Mouse (Mus musculus) thymus, postnatal 10 days (tissue): ENCODE results near the gene Cacna1d.

Experiments
- DNase-seq, 2 experiments: peaks; one replicate each; pipeline ENCODE4 v3.0.0; 2021; ENCODE audit warnings: low spot score in 2 of 2

Gene Cacna1d

GRCm38 (mm10) chr14:30371070-30371469 lies 120.2 kb downstream of the Cacna1d start:
- DNase-seq: no peak

- DNase-seq: no peak
These were observed 124.2 kb downstream of the Cacna1d start for GRCm38 (mm10) chr14:30367074-30367473.

DNA sequence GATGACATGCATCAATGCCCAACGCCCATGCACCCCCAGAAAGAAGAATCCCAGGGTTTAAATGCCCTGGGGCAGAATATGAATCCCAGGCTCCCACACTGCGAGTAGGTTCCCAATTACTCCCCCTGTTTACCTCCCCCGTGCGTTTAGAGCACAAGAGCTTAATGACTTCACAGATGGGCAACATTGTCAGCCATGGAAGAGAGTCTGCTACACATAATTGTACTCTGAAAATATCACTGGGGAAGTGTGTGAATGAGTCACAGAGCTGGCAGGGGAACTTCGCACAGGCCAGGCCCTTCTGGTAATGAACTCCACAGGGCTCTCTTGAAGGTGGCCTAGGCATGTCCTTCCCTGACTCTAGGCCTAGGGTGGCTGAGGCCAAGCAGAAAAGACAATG lies 125.4 kb downstream of the Cacna1d start:
- no peak for DNase-seq

GRCm38 (mm10) chr14:30363487-30364167 lies 127.6 kb downstream of the Cacna1d start:
- no peak for DNase-seq

DNA sequence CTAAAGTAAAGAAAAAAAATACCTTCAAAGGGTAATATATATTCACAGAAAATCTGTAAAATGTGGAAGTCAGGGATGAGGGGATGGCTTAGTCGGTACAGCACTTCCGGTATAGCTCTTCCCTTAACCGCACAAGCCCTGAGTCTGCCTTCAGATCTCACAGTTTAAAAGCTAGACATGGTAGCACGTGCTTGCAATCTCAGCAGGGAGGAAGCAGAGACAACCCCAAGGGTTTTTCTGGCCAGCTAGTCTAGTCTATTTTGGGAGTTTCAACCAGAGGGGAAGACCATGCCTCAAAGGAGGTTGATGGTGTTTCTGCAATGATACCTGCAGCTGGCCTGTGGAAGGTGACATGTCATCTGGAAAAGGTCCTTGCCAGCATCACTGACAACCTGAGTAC lies 128.9 kb downstream of the Cacna1d start:
- no peak for DNase-seq

GRCm38 (mm10) chr14:30360478-30360877 lies 130.8 kb downstream of the Cacna1d start:
- no peak for DNase-seq

DNA sequence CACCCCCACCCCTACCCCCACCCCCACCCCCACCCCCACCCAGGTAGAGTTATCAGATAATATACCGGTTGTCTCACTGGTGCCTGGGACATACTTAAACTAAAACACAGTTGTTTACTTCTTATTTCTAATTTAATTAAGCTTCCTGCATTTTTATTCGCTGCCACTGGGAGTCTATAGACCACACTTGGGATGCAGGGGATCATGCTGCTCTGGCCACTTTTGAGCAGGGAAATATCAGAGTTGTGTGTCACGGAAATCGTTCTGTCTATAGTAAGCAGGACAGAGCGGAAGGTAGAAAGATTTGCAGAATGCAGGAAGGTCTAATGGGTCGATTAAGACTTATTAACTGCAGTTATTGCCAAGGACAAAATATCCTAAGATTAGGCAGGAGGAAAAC lies 131.3 kb downstream of the Cacna1d start:
- DNase-seq: no peak

- no peak for DNase-seq
These were observed 133.2 kb downstream of the Cacna1d start for GRCm38 (mm10) chr14:30358028-30358427.

DNA sequence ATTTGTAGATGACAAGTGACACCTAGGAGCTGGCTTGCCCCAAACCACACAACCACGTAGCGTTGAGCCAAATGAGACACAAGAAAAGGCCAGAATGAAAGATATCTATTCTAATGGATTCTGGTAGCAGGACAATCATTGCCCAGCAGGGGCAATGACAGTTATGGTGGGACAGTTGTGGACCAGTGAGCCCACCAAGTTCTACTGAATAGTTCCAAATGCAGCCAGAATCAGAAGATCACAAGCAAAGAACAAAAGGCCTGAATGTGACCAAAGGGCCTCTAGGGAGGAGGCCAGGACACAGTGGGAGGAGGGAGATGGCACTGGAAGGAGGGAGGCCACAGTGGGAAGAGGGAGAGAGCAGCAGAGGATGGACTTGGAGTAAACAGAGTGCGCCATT lies 134.8 kb downstream of the Cacna1d start:
- no peak for DNase-seq

GRCm38 (mm10) chr14:30354761-30355160 lies 136.5 kb downstream of the Cacna1d start:
- DNase-seq: no peak

- DNase-seq: no peak
These were observed 137.2 kb downstream of the Cacna1d start for GRCm38 (mm10) chr14:30354127-30354463.

- DNase-seq: peak in 1 of 2 experiments; percentile 29
These were observed 137.7 kb downstream of the Cacna1d start for GRCm38 (mm10) chr14:30353291-30354126.

DNA sequence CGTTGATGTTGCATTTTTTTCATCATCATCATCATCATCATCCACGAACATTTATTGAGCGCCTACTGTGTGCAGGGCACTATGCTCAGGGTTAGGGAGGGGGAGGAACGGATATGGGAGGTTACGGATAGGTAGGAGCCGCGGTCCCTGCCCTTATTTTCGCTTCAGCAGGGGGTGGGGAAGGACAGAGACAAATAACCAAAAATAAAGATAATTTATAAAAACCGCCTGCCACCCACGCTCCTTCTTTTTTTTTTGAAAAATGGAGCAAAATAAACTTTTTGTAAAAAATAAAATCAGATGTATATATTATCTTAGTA lies 138.3 kb downstream of the Cacna1d start:
- DNase-seq: no peak

DNA sequence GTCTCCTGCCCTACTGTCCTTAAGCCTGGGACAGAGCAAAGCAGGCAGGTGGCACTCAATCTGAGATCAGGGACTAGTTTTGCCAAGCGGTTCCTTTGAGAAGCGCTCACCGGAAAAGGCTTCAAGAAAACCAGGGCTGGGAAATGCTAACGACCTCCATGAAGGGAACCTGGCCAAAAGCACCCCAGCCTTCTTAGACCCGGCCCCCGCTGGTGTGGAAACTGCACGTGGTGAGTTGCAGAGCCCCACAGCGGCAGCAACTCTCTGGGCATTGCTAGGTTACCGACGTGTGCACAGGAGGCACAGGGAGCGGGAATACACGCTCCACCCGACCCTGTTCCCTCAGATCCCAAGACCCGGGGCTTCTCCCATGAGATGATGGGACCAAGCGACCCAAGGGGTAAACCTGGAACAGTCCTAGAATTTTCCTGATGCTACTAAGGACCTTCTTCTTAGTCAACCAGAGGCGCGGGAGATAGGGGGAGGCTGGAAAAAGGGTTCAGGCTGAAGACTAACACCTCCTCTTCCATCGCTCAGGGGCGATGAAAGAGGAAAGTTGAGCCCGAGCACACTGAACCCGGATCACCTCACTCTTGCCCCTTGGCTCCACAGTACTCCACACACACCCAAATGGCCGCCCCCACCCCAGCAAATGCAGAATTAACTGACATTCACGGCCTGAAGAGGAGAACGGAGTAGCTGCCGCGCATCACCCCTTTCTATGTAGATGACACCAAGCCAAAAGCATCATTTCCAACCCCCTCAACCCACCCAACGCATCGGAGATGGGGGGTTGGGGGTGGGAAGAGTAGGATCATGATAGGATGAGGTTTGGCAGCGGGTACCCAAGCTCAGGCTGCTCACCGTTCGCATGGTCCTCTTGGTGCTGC lies 138.9 kb downstream of the Cacna1d start:
- peak in 1 of 2 experiments; percentile 7 for DNase-seq

DNA sequence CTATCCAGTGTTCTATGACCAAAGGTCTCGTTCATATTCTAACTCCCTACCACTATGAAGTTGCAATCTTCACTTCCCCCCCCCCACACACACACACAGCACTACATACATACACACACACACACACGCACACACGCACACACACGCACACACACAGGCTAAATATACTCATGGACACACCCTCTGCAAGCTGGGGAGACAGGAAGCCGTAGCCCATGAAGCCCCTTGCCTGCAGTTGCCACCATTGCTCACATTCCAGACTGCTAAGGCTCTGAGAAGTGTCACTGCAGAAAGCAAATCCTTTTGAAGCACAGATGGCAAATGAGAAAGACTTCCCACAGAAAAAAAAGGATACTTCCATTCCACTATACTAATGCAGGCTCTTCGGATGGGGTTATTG lies 141.0 kb downstream of the Cacna1d start:
- DNase-seq: no peak

DNA sequence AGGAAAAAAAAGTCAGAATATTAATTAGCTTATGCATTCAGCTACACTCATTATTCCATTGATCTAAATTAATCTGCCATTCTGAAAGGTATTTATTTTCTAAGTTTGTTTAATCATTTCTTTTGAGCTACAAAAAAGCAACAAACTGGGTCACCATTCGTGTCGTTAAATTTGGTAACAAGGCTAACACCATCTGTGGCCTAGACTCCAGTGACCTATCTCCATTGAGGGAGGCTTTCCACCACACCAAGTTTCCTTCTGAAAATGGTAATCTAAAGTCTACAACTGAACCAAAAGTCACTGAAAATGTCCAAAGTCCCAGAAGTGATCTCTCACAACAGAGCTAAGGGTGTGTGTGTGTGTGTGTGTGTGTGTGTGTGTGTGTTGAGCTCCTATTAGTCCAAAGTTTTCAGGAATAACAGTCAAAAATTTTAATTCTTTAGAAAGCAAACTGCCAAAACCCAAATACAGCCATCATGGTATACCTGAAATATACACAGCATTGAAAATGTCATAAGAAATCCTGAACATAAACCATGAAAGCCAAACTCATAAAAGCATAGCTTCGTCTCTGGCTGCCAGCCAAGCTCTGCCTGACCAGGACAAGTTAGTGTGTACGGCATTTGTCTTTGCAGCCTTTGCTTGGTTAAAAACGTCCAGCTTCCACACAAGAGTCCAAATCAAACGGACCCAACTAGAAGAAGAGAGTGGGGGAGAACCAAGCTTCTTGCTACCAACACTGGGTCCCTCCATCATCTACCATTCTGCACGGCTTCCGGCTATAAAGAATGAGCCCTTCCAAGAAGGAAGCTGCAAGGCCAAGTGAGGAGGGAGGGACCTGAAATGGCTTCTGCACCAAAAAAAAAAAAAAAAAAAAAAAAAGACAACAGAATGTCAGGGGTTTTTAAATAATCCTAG lies 146.0 kb downstream of the Cacna1d start:
- DNase-seq: no peak

DNA sequence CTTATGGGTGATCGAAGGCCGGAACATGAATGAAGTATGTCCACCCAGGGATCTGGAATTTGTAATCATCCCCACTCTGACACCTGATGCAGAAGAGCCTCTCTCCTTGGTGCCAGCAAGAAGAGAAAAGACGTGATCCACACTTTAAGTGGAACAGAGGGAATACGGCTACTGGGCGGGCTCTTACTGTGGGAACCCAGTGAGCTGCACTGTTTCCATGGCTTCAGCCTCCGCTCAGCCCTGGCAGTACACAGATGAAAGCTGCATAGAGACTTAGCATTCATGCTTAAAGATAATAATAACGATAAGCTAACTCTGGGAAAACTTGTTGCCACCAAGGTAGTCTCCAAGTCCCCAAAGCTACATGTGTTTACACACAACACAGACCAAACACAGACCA lies 147.5 kb downstream of the Cacna1d start:
- no peak for DNase-seq

DNA sequence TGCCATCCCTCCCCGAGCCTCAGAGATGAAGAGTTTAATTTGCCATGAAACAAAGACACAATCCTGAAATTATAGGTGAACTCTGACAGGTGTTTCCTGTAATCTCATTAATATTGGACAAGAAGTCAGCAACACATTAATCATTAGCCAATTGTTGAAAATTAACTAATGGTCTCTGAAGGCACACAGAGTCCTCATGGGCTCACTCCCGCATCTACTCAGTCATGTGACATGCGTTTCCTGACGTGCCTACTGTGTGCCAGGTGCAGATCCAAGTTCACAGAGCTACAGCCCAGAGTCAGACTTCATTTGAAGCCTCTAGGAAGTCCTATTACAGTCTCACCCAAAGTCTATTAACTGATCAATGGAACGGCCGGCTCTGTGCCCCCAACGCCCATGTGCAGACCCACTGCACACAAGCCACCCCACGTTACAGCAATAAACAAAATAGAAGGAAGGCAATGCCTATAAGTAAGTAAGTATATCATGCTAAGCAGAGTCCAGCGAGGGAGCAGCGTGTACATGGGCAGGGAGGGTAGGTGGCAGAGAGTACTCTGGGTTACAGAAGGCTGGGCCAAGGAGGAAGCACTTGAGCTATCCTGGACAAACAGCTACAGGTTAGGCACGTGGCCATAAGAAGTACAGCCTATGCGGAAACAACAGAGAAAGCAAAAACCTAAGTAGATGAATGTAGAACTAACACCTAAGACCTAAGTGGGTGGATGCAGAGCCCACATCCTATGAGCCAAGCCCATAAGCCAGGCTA lies 149.2 kb downstream of the Cacna1d start:
- DNase-seq: no peak

DNA sequence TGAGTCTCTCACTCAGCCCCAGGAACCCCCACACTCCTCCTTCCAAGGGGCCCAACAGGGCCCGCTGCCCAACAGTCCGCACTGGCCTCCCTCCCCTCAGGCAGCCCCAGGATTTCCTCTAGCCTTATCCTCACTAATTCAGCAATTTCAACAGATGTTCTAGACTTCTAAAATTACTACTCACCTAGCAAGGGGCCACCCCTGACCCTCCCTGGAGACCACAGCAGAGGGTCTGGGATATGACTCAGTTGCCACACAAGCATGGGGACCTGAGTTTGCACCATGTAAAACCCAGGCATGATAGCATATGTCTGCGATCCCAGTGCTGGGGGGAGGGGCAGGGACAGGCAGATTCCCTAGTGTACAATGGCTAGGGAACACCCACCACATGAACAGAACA lies 151.1 kb downstream of the Cacna1d start:
- no peak for DNase-seq

DNA sequence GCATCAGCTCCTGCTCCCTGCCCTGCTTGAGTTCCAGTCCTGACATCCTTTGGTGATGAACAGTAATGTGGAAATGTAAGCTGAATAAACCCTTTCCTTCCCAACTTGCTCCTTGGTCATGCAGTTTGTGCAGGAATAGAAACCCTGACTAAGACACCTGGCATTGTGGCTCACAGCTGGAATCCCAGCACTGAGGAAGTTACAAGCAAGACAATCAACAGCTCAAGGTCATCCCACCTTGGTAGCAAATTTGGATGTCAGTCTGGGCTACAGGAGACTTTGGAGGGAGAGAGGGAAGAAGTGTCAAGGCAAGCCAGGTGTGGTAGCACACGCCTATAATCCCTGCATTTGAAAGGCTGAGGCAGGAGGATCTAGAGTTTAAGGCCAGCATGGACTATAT lies 159.4 kb downstream of the Cacna1d start:
- no peak for DNase-seq
